Mouse (Mus musculus) monocyte, adult 5-6 weeks (primary cell): ENCODE measurements around the gene Plaa. TPM values are rescaled to one million over a fixed set of nuclear protein-coding genes. Genes with fewer than 3 reads are reported as not detected.

Experiments
- ATAC-seq: fragments of 153-309, 156-312 bp; replicated peaks from 2 replicates; pipeline ENCODE4 v1.8.0; 2017; ENCODE audit warnings: mild to moderate bottlenecking; ENCODE audit not compliant: low TSS enrichment, insufficient number of reproducible peaks, severe bottlenecking, poor library complexity, low FRiP score
- total RNA-seq: library from RNA; stranded (forward); fragments of 200-1000, 200-491, 200-594 nt; gene quantifications from 3 replicates; pipeline ENCODE4 v1.2.3, GENCODE M21; 2017

Gene Plaa
- total RNA-seq, 1 experiment from 2014 or later, result 81.3 TPM

DNA sequence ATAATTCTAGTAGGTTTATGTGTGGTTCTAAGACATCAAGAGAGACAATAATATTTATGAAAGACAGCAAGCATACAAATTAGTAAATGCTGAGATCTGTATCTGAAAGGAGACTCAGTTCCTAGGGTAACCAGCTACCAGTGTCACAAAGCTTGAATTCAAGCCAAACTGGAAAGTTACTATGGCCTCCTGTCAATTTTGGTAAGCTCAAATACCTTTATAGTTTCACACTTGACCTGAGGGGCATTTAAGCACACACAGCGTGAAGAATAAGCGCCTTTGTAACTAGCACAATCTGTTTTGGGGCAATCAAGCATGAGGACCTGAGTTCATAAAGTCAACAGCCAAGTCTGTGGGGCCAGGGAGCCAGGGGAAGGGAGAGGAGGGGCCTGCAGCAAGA lies 43.8 kb downstream of the Plaa start:
- ATAC-seq, result no peak

GRCm38 (mm10) chr4:94557145-94557544 lies 45.9 kb downstream of the Plaa start:
- no peak for ATAC-seq

DNA sequence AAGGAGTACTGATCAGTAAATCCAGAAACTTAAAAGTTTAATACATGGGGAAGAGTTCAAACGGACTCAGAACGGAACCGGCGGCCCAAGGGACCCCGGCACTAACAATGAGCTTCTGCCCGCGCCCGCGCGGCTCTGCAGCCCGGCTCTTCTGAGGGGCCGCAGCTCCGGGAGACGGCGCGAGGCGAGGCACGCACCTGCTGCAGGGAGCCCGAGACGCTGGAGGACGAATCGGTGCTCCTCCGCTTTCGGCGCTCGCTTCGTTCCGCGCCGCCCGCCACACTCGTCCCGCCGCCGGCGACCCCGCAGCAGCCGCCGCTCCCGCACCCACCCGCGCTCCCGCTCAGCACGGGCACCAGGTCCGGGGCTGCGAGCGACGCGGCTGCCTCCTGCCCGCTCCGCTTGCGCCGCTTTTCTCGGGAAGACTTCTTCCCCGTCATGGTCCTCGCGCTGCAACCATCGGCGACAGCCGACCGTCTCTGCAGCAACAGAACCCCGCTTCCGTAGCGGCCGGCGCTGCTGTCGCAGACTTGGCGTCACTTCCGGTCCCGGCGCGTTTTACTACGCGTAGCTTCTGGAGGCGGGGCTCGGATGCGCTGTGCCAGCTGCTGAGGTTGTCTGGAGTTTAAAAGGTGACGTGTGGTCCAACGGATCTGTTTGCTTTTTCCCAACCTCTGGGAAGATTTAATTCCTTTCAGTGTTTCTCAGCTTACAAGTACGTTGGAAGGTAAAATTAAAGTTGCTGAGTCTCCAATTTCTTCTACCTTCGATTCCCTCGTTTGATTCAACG lies 46.6 kb downstream of the Plaa start, which contains the start of the genes Gm10306 and Caap1:
TSS of gene Gm10306 (plus strand) at position 282 of the 790 bp plus-strand sequence.
TSS of gene Caap1 (minus strand) at position 532 of the 790 bp plus-strand sequence.
- peak; percentile 99 for ATAC-seq

DNA sequence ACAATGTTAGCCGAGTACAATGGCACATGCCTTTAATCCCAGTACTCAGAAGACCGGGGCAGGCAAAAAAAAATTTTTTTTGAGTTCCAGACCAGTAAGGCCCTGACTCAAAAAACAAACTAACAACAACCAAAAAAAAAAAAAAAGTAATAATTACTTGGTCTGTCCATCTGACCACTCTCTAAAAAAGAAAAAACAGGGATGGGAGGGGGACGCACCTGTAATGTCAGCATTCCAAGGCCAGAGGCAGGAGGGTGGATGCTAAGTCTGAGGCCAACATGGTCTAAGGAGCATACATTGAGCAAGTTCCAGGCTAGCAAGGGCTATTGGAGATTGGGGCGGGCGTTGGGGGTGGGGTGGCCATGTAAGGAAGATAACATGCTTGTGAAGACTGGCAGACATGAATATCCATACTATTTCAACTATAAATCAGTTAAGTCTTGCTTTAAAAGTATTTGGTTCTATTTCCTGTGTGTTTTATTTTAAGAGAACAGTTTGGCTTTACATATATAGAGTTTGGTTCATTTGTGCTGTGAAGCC lies 48.0 kb downstream of the Plaa start:
- ATAC-seq, result no peak

DNA sequence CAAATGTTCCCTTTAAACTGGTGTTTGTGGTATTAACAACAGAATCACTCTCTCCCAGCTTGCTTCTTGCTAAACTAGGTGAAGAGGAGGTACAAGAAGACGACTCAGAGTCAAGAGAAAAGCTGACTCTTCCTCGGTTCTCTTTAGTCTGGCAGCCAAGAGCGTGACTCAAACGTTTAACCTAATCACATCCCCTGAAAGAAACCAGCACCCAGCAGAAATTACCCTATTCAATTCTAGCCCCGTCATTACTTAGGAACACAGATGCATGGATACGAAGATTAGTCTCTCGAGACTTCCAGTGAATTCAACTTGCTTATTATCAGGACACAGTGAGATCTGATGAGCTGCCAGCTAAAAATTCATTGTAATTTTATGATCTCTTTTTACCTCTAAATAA lies 58.7 kb downstream of the Plaa start:
- no peak for ATAC-seq

- ATAC-seq, result no peak
Observed at GRCm38 (mm10) chr4:94543041-94543440, 60.0 kb downstream of the Plaa start.

GRCm38 (mm10) chr4:94533205-94533604 lies 69.8 kb downstream of the Plaa start:
- no peak for ATAC-seq

DNA sequence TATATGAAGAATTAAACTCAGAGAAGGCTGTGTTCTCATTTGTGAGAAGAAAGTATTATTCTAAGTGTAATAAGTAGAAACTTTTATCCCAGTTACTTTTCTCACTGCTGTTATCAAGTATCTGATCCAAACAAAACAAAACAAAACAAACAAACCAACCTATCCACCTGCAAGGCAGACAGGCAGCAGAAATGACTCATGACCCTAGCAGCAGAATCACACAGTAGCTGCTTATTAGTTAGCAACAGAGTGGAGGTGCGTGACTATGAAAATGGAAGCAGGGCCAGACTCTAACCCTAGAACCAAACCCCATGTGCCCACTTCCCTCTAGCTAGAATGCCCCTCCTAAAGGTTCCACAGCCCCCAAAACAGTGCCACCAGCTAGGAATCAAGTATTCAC lies 73.6 kb downstream of the Plaa start:
- no peak for ATAC-seq

- ATAC-seq, result no peak
Observed at GRCm38 (mm10) chr4:94523321-94523720, 79.7 kb downstream of the Plaa start.

DNA sequence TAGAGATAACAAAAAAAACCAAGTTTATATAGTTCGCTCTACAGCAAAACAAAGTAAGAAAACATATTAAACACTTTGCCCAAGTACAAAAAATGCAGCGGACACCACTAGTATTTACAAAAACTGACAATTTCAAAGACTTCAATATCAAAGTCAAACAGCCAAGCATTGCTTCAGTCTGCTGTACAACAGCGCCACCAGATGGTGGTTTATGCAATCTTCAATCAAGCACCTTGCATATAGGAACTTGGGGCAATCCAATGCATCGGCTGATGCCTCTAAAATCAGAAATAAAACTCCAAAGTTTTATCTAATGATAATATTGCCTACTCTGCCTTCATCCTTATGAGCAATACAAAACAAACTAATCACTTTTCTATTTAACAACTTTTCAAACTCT lies 85.4 kb downstream of the Plaa start:
- ATAC-seq, result no peak

Other genes starting within 250 kb of the Plaa start
- gene Gm10306, start 46.7 kb downstream of the Plaa start, total RNA-seq, result not detected in 3 replicates
- 23.0 to 26.1 TPM (median 25.0 TPM) in 3 replicates for gene Caap1, start 46.4 kb downstream of the Plaa start, total RNA-seq
- gene Ift74, start 11.2 kb upstream of the Plaa start, total RNA-seq, result 3.7 to 8.4 TPM (median 3.8 TPM) in 3 replicates
- gene Lrrc19, start 46.9 kb upstream of the Plaa start, total RNA-seq, result not detected in 3 replicates
- gene Tek, start 136.0 kb upstream of the Plaa start, total RNA-seq, result not detected in 3 replicates